Mouse (Mus musculus) liver, adult (tissue): ENCODE data around the gene Ggn.

ENCODE experiments used
- GATA4 ChIP-seq: IDR thresholded peaks from 2 replicates; pipeline ENCODE4 v1.6.1; 2014; ENCODE audit warnings: mild to moderate bottlenecking, low read length; ENCODE audit not compliant: insufficient replicate concordance

Gene Ggn

GRCm38 (mm10) chr7:29172390-29173016 is 2.5 kb downstream of the Ggn start:
- no peak for TF ChIP-seq GATA4

GRCm38 (mm10) chr7:29178106-29178505 is 8.1 kb downstream of the Ggn start:
- no peak for TF ChIP-seq GATA4

GRCm38 (mm10) chr7:29179323-29179722 is 9.3 kb downstream of the Ggn start:
- TF ChIP-seq GATA4, result no peak

- TF ChIP-seq GATA4, result no peak
Observed at GRCm38 (mm10) chr7:29180077-29180853, 10.3 kb downstream of the Ggn start, which contains the start of gene Psmd8. Gene Psmd8 (minus strand): TSS chr7:29180701.

GRCm38 (mm10) chr7:29180854-29181236 is 10.8 kb downstream of the Ggn start:
- no peak for TF ChIP-seq GATA4

- TF ChIP-seq GATA4, result no peak
Observed at GRCm38 (mm10) chr7:29202577-29202976, 32.6 kb downstream of the Ggn start.

GRCm38 (mm10) chr7:29211415-29212198 is 41.6 kb downstream of the Ggn start:
- TF ChIP-seq GATA4, result no peak

- TF ChIP-seq GATA4, result no peak
Observed at GRCm38 (mm10) chr7:29212199-29212765, 42.3 kb downstream of the Ggn start.

- TF ChIP-seq GATA4, result no peak
Observed at GRCm38 (mm10) chr7:29213675-29214082, 43.7 kb downstream of the Ggn start, which contains the start of gene Catsperg1. Gene Catsperg1 (minus strand): TSS chr7:29214035.

- no peak for TF ChIP-seq GATA4
Observed at GRCm38 (mm10) chr7:29214236-29214635, 44.2 kb downstream of the Ggn start.

- no peak for TF ChIP-seq GATA4
Observed at GRCm38 (mm10) chr7:29214846-29215245, 44.8 kb downstream of the Ggn start.
